Mouse (Mus musculus) stomach, embryonic 14.5 days (tissue): ENCODE measurements at regions not wholly inside any gene's neighbourhood (a gene's known extent, or its start where the extent isn't known, plus 50 kb on each side); places are given as distances from the start of the nearest gene placed in this dataset.
"Not testable (repeated sequence)": the region's sequence is repeated elsewhere in the genome, so short reads cannot be mapped to it uniquely, and the experiment has no call there.

Experiments
- ATAC-seq: fragments of 200-750 bp; cut with Nextera tagmentation; 2 replicates; pipeline ENCODE4 v1.8.0; 2017; ENCODE audit warnings: low read depth, moderate TSS enrichment; ENCODE audit not compliant: insufficient number of reproducible peaks, insufficient read depth, low FRiP score
- H3K27ac ChIP-seq: fragments of 300-500 bp; sonication (generic); 2 replicates; pipeline ENCODE4 v1.5.1; 2014; ENCODE audit warnings: mild to moderate bottlenecking, low read length, moderate library complexity, mixed read lengths
- H3K27me3 ChIP-seq: fragments of 300-500 bp; sonication (generic); 2 replicates; pipeline ENCODE4 v1.6.1; 2014; ENCODE audit warnings: low read length, control low read depth, mixed read lengths; ENCODE audit not compliant: control insufficient read depth, insufficient read depth
- H3K36me3 ChIP-seq: fragments of 300-500 bp; sonication (generic); 2 replicates; pipeline ENCODE4 v1.6.1; 2014; ENCODE audit warnings: mild to moderate bottlenecking, control low read depth, low read length, moderate library complexity, mixed read lengths; ENCODE audit not compliant: control insufficient read depth, insufficient read depth
- H3K4me1 ChIP-seq: fragments of 300-500 bp; sonication (generic); 2 replicates; pipeline ENCODE4 v1.6.1; 2014; ENCODE audit warnings: low read length, control low read depth, mixed read lengths; ENCODE audit not compliant: control insufficient read depth, insufficient read depth
- H3K4me2 ChIP-seq: fragments of 300-500 bp; sonication (generic); replicated peaks from 2 replicates; pipeline ENCODE4 v1.6.1; 2014; ENCODE audit warnings: low read depth, low read length, control low read depth
- H3K4me3 ChIP-seq: fragments of 300-500 bp; sonication (generic); 2 replicates; pipeline ENCODE4 v1.5.1; 2014; ENCODE audit warnings: low read depth, low read length, control low read depth
- H3K9ac ChIP-seq: fragments of 300-500 bp; sonication (generic); replicated peaks from 2 replicates; pipeline ENCODE4 v1.6.1; 2014; ENCODE audit warnings: low read depth, mild to moderate bottlenecking, control low read depth, low read length, moderate library complexity, mixed read lengths
- H3K9me3 ChIP-seq: fragments of 300-500 bp; sonication (generic); 2 replicates; pipeline ENCODE4 v1.6.1; 2016; ENCODE audit warnings: low read depth, low read length, control low read depth; ENCODE audit not compliant: control insufficient read depth
- WGBS: fragments of 180-500 bp; shearing (Covaris S2); extraction: QIAGEN DNeasy Blood & Tissue Kit; methylation state at CpG from one replicate; pipeline ENCODE4 v1.1.7; 2014; 5-methylcytosine and 5-hydroxymethylcytosine counted together

GRCm38 (mm10) chr6:89169520-89169919 lies 192.9 kb downstream of the Plxna1 start:
- Histone ChIP-seq H3K36me3 (no peaks in the 10 kb centered on the region), H3K4me2 (no peak overlapping the region), H3K4me3 (no peak overlapping the region), H3K9ac (no peak overlapping the region), H3K27me3 (no peaks in the 10 kb centered on the region), H3K9me3 (no peaks in the 10 kb centered on the region), H3K4me1 (no peaks in the 10 kb centered on the region), H3K27ac (no peak overlapping the region)
- no peak for ATAC-seq
- WGBS: 36% methylated on average over 2 of the region's 2 CpGs

- ATAC-seq, H3K27ac ChIP-seq, H3K4me3 ChIP-seq, H3K9me3 ChIP-seq, H3K4me2 ChIP-seq, H3K9ac ChIP-seq, H3K36me3 ChIP-seq, H3K27me3 ChIP-seq, H3K4me1 ChIP-seq: not testable (repeated sequence)
- WGBS: 100% methylated on average over 1 of the region's 7 CpGs
Observed at GRCm38 (mm10) chr6:89184920-89185319, 177.5 kb downstream of the Plxna1 start.

GRCm38 (mm10) chr6:89200514-89201284 lies 161.7 kb downstream of the Plxna1 start:
- not testable (repeated sequence) for H3K27ac ChIP-seq, H3K27me3 ChIP-seq, H3K9ac ChIP-seq, H3K4me3 ChIP-seq, H3K36me3 ChIP-seq, ATAC-seq, H3K9me3 ChIP-seq, H3K4me1 ChIP-seq
- peak overlapping the region; percentile 23; the same call in 1 of the 2 replicates for H3K4me2 ChIP-seq
- WGBS: 13% methylated on average over 19 of the region's 19 CpGs

- no peak for ATAC-seq
- H3K4me1 ChIP-seq: no peaks in the 10 kb centered on the region
- no peak overlapping the region for H3K9ac ChIP-seq
- no peak overlapping the region for H3K4me3 ChIP-seq
- no peaks in the 10 kb centered on the region for H3K9me3 ChIP-seq
- no peaks in the 10 kb centered on the region for H3K36me3 ChIP-seq
- 65% methylated on average over 3 of the region's 3 CpGs for WGBS
- H3K27me3 ChIP-seq: no peaks in the 10 kb centered on the region
- no peak overlapping the region for H3K4me2 ChIP-seq
- H3K27ac ChIP-seq: no peak overlapping the region
Observed at GRCm38 (mm10) chr6:89215021-89215420, 147.4 kb downstream of the Plxna1 start.

- Histone ChIP-seq H3K4me1 (peaks cover 5% of the 10 kb centered on the region; the same call in 1 of the 2 replicates), H3K9me3 (no peaks in the 10 kb centered on the region), H3K4me3 (no peak overlapping the region), H3K4me2 (no peak overlapping the region; the same call in 1 of the 2 replicates), H3K9ac (no peak overlapping the region), H3K36me3 (no peaks in the 10 kb centered on the region), H3K27ac (no peak overlapping the region), H3K27me3 (no peaks in the 10 kb centered on the region; the same call in 1 of the 2 replicates)
- no peak for ATAC-seq
- WGBS: 24% methylated on average over 27 of the region's 27 CpGs
Observed at GRCm38 (mm10) chr6:89235416-89236075, 126.9 kb downstream of the Plxna1 start.

GRCm38 (mm10) chr6:89236226-89236625 lies 126.2 kb downstream of the Plxna1 start:
- Histone ChIP-seq H3K27ac (no peak overlapping the region), H3K4me2 (no peak overlapping the region), H3K36me3 (no peaks in the 10 kb centered on the region), H3K9me3 (no peaks in the 10 kb centered on the region), H3K27me3 (no peaks in the 10 kb centered on the region; the same call in 1 of the 2 replicates), H3K4me1 (peaks cover 5% of the 10 kb centered on the region; the same call in 1 of the 2 replicates), H3K9ac (no peak overlapping the region), H3K4me3 (no peak overlapping the region)
- WGBS: 32% methylated on average over 8 of the region's 8 CpGs
- ATAC-seq: no peak

GRCm38 (mm10) chr6:89236892-89237646 lies 125.4 kb downstream of the Plxna1 start:
- no peaks in the 10 kb centered on the region for H3K9me3 ChIP-seq
- H3K4me3 ChIP-seq: no peak overlapping the region
- H3K4me2 ChIP-seq: no peak overlapping the region
- no peak overlapping the region for H3K9ac ChIP-seq
- no peaks in the 10 kb centered on the region; the same call in 1 of the 2 replicates for H3K27me3 ChIP-seq
- no peak overlapping the region for H3K27ac ChIP-seq
- no peaks in the 10 kb centered on the region for H3K36me3 ChIP-seq
- 68% methylated on average over 10 of the region's 10 CpGs for WGBS
- no peak for ATAC-seq
- H3K4me1 ChIP-seq: peaks cover 5% of the 10 kb centered on the region; the same call in 1 of the 2 replicates

- Histone ChIP-seq H3K27ac (no peak overlapping the region), H3K9ac (no peak overlapping the region), H3K4me1 (peaks cover 5% of the 10 kb centered on the region; the same call in 1 of the 2 replicates), H3K27me3 (no peaks in the 10 kb centered on the region; the same call in 1 of the 2 replicates), H3K9me3 (no peaks in the 10 kb centered on the region), H3K36me3 (no peaks in the 10 kb centered on the region), H3K4me2 (no peak overlapping the region), H3K4me3 (no peak overlapping the region)
- WGBS: 25% methylated on average over 14 of the region's 14 CpGs
- ATAC-seq: no peak
Observed at GRCm38 (mm10) chr6:89238871-89239270, 123.5 kb downstream of the Plxna1 start.
